16 mouse cellular contexts compared by ENCODE assay signal in the genomic region with DNA sequence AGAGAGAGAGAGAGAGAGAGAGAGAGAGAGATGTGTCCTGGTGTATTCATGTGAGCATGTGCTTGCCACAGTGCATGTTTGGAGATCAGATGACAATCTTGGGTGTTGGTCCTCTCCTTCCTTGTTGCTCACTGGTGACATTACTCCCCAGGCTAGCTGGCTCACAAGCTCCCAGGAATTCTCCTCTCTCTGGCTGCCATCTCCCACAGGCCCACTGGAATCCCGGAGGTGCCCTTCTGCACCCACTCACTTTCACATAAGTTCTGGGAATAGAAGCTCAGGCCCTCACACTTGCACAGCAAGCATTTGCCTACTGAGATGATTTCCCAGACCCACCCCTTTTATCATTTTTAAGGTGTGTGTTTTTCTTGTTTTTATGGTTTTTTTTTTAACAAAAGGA. TPM values are rescaled to one million over a fixed set of nuclear protein-coding genes. Genes with fewer than 3 reads are reported as not detected.
"Had no signal": no experiment of that assay in that cellular context is flagged by ENCODE, and none has a peak within 500 bp of the region (broad histone marks: within the 10 kb centered on the region; RNA-seq: fewer than 3 reads in every experiment).

No protein-coding gene starts in this region.

- H3K27ac ChIP-seq: limb, embryonic 13.5 days; liver, embryonic 14.5 days; midbrain, embryonic 12.5 days; neural tube, embryonic 13.5 days had no signal

- ATAC-seq: midbrain, embryonic 16.5 days had no signal

- H3K36me3 ChIP-seq: limb, embryonic 13.5 days; midbrain, embryonic 12.5 days; neural tube, embryonic 13.5 days had no signal

- H3K4me1 ChIP-seq: limb, embryonic 13.5 days; midbrain, embryonic 12.5 days; neural tube, embryonic 13.5 days had no signal

- H3K9ac ChIP-seq: limb, embryonic 13.5 days; liver, embryonic 14.5 days; midbrain, embryonic 12.5 days; neural tube, embryonic 13.5 days had no signal

- DNase-seq: kidney, adult 11 months; kidney, postnatal 14 days; layer of hippocampus, adult 9-11 months; layer of hippocampus, postnatal 36 days; left cerebral cortex, postnatal 4 days; lung, adult 18-20 months; retina, postnatal 1 day; spleen, adult 18-20 months; thymus, adult 2 months; thymus, postnatal 25 days had no signal

- H3K9me3 ChIP-seq: limb, embryonic 13.5 days; midbrain, embryonic 12.5 days; neural tube, embryonic 13.5 days had no signal

- H3K4me2 ChIP-seq: limb, embryonic 13.5 days; midbrain, embryonic 12.5 days; neural tube, embryonic 13.5 days had no signal

- H3K4me3 ChIP-seq: limb, embryonic 13.5 days; midbrain, embryonic 12.5 days; neural tube, embryonic 13.5 days had no signal

- H3K27me3 ChIP-seq: limb, embryonic 13.5 days; midbrain, embryonic 12.5 days; neural tube, embryonic 13.5 days had no signal

RNA-seq across cellular contexts. Expression of gene Gm2115, which starts 51.0 kb away (rescaled TPM):
- polyA plus RNA-seq: liver, embryonic 14.5 days; testis, adult 2 months had no signal
